Mouse (Mus musculus) kidney, postnatal 25 days (tissue): ENCODE measurements around the gene Edem1.
"Not testable (repeated sequence)": the region's sequence is repeated elsewhere in the genome, so short reads cannot be mapped to it uniquely, and the experiment has no call there.

Source experiments
- DNase-seq, 2 experiments: peaks; one replicate each; pipeline ENCODE4 v3.0.0; 2021; ENCODE audit warnings: mixed read lengths in 2 of 2

Edem1 gene

GRCm38 (mm10) chr6:108829386-108830370 is 1.2 kb downstream of the Edem1 start:
- peak; percentile 66 to 82 for DNase-seq

- no peak for DNase-seq
These were observed 3.7 kb downstream of the Edem1 start for GRCm38 (mm10) chr6:108832170-108832569.

- no peak for DNase-seq
These were observed 4.5 kb downstream of the Edem1 start for GRCm38 (mm10) chr6:108832989-108833388.

- DNase-seq, result no peak
These were observed 5.7 kb downstream of the Edem1 start for GRCm38 (mm10) chr6:108833963-108834697.

GRCm38 (mm10) chr6:108835765-108836691 is 7.6 kb downstream of the Edem1 start:
- no peak for DNase-seq

- no peak for DNase-seq
These were observed 8.6 kb downstream of the Edem1 start for GRCm38 (mm10) chr6:108837081-108837480.

GRCm38 (mm10) chr6:108837958-108838357 is 9.5 kb downstream of the Edem1 start:
- no peak for DNase-seq

GRCm38 (mm10) chr6:108839432-108839831 is 11.0 kb downstream of the Edem1 start:
- no peak for DNase-seq

- no peak for DNase-seq
These were observed 12.6 kb downstream of the Edem1 start for GRCm38 (mm10) chr6:108840861-108841640.

GRCm38 (mm10) chr6:108843664-108844063 is 15.2 kb downstream of the Edem1 start:
- DNase-seq, result no peak

GRCm38 (mm10) chr6:108844093-108844492 is 15.7 kb downstream of the Edem1 start:
- DNase-seq, result no peak

- DNase-seq, result no peak
These were observed 16.3 kb downstream of the Edem1 start for GRCm38 (mm10) chr6:108844771-108845170.

GRCm38 (mm10) chr6:108852088-108852670 is 23.7 kb downstream of the Edem1 start:
- no peak for DNase-seq

- DNase-seq, result no peak
These were observed 24.5 kb downstream of the Edem1 start for GRCm38 (mm10) chr6:108852986-108853385.

- peak; percentile 9 to 60 for DNase-seq
These were observed 30.1 kb downstream of the Edem1 start for GRCm38 (mm10) chr6:108858583-108858982.

GRCm38 (mm10) chr6:108861226-108861625 is 32.8 kb downstream of the Edem1 start:
- DNase-seq, result no peak

GRCm38 (mm10) chr6:108862548-108862947 is 34.1 kb downstream of the Edem1 start:
- DNase-seq, result peak; percentile 36 to 47

- DNase-seq, result no peak
These were observed 37.9 kb downstream of the Edem1 start for GRCm38 (mm10) chr6:108866317-108866716.

GRCm38 (mm10) chr6:108869031-108869430 is 40.6 kb downstream of the Edem1 start:
- not testable (repeated sequence) for DNase-seq

- no peak for DNase-seq
These were observed 42.0 kb downstream of the Edem1 start for GRCm38 (mm10) chr6:108870421-108870820.

GRCm38 (mm10) chr6:108871251-108871650 is 42.8 kb downstream of the Edem1 start:
- no peak for DNase-seq
